Mouse (Mus musculus): ENCODE measurements around the gene Nfam1.

- TF ChIP-seq MAFK (IDR thresholded peaks at IDR 0.05; ENCODE audit: insufficient replicate concordance, low read length) (no peak), CTCF (conservative IDR thresholded peaks at IDR 0.05 in 1 of 2, IDR thresholded peaks at IDR 0.05 in 1 of 2; ENCODE audit: low read depth in 2 of 2, low read length in 2 of 2) (no peak), MEF2A (IDR thresholded peaks at IDR 0.05; ENCODE audit: borderline replicate concordance, low read depth, low read length) (no peak)
Measured at GRCm38 (mm10) chr15:83010990-83011664, 22.0 kb downstream of the Nfam1 start.
